Mouse (Mus musculus) heart, adult 2 months (tissue): ENCODE results near the gene Kcnj1.

Source experiments
- CTCF ChIP-seq: fragments of 200-600 bp; IDR thresholded peaks from 2 replicates; pipeline ENCODE4 v1.8.1; 2022; ENCODE audit warnings: antibody characterized with exemption, mild to moderate bottlenecking, moderate library complexity
- POLR2A ChIP-seq: fragments of 200-500 bp; IDR thresholded peaks from 2 replicates; pipeline ENCODE4 v1.6.1; 2011; ENCODE audit warnings: mild to moderate bottlenecking, low read depth, low read length, control low read depth; ENCODE audit not compliant: insufficient read depth

DNA sequence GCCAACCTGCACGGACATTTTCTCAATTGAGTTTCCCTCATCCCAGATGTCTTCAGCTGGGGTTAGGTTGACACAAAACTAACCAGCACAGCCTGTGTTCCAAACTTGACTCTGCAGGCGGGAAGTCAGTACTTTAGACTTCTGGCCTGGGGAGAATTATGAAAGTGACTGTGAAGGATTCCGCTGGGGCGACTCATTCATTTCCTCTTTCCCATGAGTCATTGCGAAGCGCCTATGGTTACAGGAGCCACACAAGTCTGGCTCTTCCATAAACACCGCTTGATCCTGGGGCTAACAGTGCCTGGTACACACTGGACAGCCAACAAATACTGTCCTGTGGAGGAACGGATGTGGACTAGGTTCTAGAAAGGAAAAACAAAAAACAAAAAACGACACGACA is 22.9 kb upstream of the Kcnj1 start:
- no peak for TF ChIP-seq CTCF
- TF ChIP-seq POLR2A = no peak
